Mouse (Mus musculus): ENCODE data around the gene Ppp2r5c.

Gene Ppp2r5c

DNA sequence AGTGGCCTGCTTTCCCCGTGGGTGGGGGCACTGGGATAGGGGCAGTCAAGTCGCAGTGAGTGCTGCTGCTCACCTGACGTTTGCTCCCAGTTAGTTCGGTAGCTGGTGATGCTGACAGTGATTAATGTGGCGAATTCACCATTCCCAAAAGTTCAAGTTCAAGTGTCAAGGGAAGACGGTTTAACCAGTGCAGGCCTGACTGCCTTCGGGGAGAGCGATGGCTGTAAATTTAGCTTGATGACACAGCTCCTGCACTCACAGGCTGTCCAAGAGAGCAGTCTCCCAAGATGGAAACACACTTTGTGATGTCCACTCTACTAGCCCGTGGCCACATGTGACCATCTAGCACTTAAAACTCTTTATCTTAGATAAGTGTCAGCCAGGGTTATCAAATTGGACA is 41.1 kb downstream of the Ppp2r5c start:
- no peak for DNase-seq (ENCODE audit: low spot score in 2 of 2)

DNA sequence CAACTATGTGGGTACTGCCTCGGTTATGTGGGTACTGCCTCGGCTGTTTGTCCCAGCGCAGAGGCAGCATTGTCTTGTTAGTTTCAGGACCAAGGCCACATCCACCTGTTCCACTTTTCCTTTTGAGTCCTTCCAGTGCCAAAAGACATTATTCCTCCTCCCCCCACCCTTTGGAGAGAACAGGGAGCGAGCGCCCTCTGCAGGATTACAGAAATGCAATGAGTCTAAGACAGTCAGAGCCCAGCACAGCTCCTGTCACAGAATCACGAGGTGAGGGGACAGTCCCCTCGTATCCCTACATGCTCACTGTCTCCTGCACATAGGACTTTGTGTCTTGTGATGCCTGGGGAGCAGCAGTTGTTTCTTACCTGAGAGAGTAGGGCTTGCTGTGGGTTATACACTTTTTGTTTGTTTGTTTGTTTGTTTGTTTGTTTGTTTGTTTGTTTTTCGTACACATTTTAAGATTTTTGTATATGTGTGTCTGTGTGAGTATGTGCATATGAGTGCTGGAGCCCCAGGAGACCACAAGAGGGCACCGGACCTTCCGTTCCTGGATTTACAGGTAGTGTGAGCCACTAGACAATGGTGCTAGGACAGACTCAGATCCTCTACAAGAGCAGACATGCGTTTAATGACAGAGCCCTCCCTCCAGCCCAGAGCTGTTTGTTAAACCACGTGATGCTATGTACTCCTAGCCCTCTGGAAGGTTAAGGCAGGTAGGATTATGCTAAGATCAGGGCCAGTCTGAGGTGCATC is 43.2 kb downstream of the Ppp2r5c start:
- DNase-seq (ENCODE audit: low spot score in 2 of 2): no peak

GRCm38 (mm10) chr12:110492436-110492835 is 45.5 kb downstream of the Ppp2r5c start:
- no peak for DNase-seq (ENCODE audit: low spot score in 2 of 2)

DNA sequence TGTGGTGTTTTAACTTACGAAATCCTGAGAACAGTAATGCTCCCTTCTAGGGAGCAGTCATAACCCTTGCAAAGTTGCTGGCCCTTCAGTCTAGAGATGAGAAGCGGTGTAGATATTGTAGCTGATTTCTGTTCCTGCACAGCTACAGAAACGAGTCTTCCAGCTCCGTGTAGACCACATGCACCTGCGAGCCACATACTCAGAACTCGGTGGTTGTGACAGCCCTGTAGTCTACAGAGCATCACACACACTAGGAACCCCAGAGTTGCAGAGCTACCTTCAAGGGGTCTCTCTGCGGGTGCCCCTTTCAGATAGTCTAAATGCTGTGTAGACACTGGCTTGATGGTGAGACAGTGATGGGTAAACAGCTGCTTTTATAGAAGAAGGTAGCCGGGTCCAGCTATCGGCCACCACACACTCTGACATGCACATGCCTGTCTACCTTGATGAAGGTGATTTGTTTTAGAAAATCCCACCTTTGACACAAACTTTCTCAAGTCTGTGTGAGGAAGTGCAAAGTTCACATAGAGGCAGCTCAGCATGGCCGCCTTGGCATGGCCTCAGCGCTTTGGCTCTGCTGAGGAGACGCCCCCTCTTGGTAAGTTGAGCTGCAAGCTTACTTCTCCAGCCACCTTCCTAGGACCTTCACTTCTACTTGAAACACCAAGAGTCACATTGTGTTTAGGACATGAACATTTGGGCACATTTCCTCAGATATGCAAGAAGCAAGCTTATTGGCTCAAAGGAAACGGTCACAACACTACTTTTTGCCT is 46.9 kb downstream of the Ppp2r5c start:
- no peak for DNase-seq (ENCODE audit: low spot score in 2 of 2)

GRCm38 (mm10) chr12:110494846-110495245 is 47.9 kb downstream of the Ppp2r5c start:
- DNase-seq (ENCODE audit: low spot score in 2 of 2): no peak

- DNase-seq (ENCODE audit: low spot score in 2 of 2): no peak
These were observed 48.3 kb downstream of the Ppp2r5c start for GRCm38 (mm10) chr12:110495260-110495659.

- DNase-seq (ENCODE audit: low spot score in 2 of 2): no peak
These were observed 49.1 kb downstream of the Ppp2r5c start for GRCm38 (mm10) chr12:110496016-110496415.

DNA sequence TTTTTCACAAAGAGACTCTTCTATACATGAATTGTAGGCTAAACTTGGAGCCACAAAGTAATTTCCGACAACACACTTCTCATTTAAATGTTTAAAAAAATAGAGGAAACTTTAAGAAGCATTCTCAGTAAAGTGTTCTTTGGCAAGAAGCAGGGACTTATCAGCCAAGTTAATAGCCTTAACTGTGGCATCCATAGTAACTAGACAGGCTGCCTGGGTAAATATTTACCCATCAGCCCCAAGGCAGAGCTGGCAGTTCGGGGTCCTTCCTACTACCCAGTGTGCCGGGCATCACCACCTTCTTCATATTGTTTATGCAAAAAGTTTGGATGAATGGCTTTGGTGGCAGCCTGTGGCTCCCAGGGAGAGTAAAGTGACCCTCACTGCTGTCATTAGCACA is 50.1 kb downstream of the Ppp2r5c start:
- no peak for DNase-seq (ENCODE audit: low spot score in 2 of 2)

GRCm38 (mm10) chr12:110497485-110497884 is 50.6 kb downstream of the Ppp2r5c start:
- no peak for DNase-seq (ENCODE audit: low spot score in 2 of 2)

DNA sequence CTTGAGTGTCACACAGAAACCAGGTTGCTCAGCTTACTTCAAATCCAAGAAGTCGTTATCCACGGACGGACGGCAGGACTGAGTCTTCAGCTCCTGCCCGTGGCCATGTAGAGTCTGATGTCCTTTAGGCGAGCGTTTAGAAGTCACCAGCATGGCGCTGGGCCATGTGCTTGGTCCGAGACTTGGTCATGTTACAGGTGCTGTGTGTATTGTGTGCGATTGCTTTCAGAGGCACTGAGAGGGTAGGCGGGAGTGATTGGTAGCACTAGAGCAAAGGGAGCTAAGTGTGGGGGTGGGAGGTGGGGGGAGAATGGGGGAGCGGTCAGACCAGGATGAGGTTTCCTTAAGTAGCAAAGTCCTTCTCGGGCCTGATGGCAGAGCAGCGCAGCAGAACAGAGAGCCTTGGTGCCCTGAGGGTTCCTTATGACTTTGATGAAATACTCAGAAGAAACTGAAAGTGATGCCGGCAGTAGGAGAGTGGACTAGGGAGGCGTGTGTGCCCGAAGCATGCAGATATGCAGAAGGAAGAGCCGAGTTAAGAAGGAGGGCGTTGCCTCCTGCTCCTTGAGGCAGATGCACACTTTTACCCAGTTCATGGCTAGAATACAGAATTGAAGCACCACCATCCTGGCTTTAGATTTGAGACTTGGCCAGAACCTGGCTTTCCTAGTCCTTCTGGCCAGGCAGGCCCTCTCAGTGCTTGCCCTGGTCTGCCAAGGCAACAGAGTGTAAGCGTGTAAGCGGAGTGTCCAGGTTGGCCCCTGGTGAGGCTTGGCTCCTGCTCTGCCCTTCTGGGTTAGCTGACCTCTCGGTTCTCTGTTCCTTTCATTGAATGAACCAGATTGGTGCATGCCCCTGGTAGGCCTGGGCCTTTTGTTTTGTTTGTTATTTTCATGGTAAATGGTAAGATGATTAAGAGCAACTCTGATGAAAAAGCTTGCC is 51.6 kb downstream of the Ppp2r5c start:
- no peak for DNase-seq (ENCODE audit: low spot score in 2 of 2)

DNA sequence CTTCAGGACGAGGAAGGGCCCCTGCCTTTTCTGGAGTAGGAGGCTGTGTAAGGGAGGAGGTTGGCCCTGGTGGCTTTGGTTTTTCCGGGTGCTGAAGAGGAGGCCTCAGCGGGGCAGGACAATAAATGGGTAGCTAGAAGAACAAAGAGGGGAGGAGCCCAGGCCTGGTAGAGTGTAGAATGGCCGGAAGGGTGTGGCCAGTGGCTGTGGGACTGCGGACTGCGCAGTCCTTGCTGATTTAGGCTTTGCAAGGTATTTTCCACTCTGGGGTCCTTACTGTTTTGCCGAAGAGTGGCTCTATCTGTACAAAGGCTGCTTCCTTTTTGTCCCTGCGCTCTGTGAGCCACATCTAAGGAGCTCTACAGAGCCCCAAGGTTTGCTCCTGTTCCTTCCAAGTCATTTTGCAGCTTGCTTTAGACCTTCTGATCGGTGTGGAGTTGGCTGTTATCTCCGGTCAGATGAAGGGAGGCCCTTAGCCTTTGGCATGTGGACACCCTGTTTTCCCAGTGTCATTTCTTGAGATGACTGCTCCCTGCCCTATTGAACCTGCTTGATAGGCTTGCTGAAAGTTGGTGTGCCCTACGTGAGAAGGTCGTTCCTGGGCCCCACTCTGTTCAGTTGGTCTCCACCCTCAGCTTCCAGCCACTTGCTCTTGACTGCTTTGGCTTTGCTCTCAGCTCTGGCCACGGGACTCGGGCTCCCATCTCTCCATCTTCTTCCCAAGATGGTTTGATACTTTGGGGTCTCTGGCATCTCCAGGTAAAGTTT is 52.5 kb downstream of the Ppp2r5c start:
- no peak for DNase-seq (ENCODE audit: low spot score in 2 of 2)

- no peak for DNase-seq (ENCODE audit: low spot score in 2 of 2)
These were observed 53.2 kb downstream of the Ppp2r5c start for GRCm38 (mm10) chr12:110500095-110500494.

DNA sequence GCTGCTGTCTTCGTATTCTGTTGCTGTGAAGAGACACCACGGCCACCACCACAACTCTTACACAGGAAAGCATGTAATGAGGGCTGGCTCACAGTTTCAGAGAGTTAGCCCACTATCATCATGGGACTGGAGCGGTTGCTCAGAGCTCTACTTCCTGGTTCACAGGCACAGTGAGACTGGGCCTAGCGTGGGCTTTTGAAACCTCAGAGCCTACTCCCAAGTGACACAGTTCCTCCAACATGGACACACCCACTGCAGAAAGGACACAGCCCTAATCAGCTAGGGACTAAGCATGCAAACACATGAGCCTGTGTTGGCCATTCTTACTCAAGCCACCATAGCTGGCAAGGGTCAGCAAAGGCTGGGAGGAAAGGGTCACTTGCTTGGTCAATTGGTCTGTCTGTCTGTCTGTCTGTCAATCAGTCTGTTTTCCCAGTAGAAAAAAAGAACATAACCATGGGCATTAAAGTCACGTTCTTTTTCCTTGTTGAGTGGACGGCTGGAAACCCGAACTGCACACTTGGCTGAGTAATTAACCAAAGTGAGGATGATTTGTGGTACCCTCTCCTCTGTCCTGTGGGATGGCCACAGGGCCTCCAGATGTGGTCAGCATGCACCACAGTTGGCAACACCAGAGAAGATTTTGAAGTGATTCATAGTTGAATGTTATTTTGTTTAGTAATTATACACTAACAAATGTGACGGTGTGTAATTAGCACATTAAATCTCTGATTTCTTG is 56.7 kb downstream of the Ppp2r5c start:
- no peak for DNase-seq (ENCODE audit: low spot score in 2 of 2)

DNA sequence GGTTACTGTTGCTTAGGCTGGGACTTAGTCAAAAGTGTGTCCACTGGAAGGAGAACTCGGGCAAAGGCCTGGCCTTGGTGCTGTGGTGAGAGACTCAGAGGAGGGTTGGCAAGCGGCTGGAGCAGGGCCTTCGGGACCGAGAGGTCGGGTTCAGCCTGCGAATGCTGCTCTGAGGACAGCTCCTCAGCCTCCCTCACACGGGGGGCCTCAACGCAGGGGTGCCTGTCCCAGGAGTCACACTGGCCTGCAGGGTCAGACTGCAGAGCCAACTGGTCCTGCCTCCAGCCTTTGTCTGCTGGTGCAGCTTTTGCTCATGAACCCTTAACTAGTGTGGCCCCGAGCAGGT is 57.2 kb downstream of the Ppp2r5c start:
- no peak for DNase-seq (ENCODE audit: low spot score in 2 of 2)

DNA sequence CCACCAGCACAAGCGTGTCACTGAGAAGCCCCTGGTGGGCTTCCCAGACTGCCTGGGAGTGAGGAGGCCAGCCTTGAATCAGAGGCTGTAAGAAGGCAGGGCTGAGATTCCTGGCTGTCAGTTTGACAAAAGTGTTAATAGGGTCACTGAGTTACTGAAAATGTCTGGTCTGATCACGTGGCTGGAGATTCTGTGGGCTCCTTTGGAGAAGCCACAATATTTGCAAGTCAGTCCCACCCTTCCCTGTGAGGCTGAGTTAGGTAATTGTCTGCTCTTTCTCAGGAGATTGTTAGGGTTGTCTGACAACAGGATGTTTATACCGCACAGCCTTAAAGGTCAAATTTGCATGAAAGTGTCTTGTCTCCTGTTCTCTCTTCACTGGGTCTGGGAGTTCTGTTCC is 57.9 kb downstream of the Ppp2r5c start:
- no peak for DNase-seq (ENCODE audit: low spot score in 2 of 2)

DNA sequence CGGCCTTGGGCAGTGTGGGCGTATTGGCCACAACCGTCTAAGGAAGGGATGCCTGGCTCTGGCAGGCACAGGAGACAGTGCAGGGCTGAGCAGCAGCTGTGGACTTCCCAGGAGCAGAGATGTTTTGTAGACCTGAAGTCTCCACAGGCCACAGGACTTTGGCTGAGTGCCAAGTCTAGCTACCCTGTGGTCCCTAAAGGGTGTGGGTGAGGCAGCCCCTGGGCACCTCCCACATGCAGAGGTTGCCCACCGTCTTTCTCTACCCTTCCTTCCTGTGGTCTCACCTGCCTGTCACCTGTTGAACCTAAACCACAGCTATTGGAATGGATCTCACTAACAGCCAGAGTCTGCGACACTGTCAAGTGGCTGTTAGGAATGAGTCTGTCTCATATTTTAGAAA is 59.1 kb downstream of the Ppp2r5c start:
- DNase-seq (ENCODE audit: low spot score in 2 of 2): no peak

- no peak for DNase-seq (ENCODE audit: low spot score in 2 of 2)
These were observed 60.9 kb downstream of the Ppp2r5c start for GRCm38 (mm10) chr12:110507714-110508297.

GRCm38 (mm10) chr12:110508680-110509079 is 61.8 kb downstream of the Ppp2r5c start:
- no peak for DNase-seq (ENCODE audit: low spot score in 2 of 2)

DNA sequence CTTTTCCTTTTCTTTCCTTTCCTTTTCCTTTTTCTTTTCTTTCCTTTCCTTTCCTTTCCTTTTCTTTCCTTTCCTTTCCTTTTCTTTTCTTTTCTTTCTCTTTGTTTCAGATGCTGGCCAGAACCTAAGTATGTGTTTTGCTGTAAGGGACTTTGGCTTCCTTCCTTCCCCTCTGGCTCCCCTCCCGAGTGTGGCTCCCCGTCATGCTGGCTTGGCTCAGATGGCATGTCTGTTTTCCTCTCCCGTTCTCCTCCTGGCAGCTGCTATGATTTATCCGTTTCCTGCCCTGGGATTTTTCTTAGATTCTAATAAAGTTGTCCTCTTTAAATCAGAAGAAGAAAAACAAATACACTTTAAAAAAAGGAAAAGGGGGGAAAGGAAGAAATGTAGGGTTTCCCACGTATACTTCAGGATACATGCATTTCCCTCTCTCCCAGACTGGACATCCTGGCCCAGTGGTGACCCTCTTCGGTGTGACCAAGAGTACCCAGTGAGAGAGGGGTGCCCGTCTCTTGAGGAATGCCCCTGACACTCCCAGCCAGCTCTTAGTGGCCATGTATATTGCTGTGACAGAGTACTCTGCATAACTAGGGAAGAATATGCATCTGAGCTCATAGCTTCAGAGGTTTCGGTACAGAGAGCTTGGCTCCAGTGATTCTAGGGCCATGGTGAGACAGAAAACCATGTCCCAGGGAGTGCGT is 63.4 kb downstream of the Ppp2r5c start:
- DNase-seq (ENCODE audit: low spot score in 2 of 2): no peak

- DNase-seq (ENCODE audit: low spot score in 2 of 2): no peak
These were observed 64.3 kb downstream of the Ppp2r5c start for GRCm38 (mm10) chr12:110511201-110511600.

Measured in right cerebral cortex, adult 2 months (tissue).